32 mouse cellular contexts compared by ENCODE assay signal in the genomic region with DNA sequence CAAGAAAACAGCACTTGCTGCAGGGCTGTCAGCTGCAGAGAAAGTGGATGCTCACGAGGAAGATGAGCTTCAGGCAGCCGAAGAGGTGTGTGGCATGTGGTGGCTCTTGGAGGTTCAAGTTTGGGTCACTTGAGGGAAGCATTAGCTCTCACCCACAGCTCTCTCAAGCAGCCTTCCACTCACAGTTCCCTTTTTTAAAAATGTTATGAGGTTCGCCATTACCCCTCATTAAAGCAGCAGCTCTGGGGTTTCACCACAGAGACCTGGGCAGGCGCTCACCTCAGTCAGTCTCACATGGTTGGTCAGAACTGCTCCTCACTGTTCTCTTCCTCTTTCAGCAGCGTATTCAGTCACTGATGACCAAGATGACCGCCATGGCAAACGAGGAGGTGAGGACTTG. TPM values are rescaled to one million over a fixed set of nuclear protein-coding genes. Genes with fewer than 3 reads are reported as not detected.
DNase-seq lines count a peak whose midpoint lies in the region; ATAC-seq lines count a peak whose summit lies in the region.
"Had no signal": no experiment of that assay in that cellular context is flagged by ENCODE, and none has a peak within 500 bp of the region (broad histone marks: within the 10 kb centered on the region; RNA-seq: fewer than 3 reads in every experiment).

No protein-coding gene starts in this region.

- peaks cover 10% of the 10 kb centered on the region for H3K36me3 ChIP-seq in hindbrain, embryonic 16.5 days (ENCODE audit: control insufficient read depth, insufficient read depth, low read length)
- peaks cover 59% of the 10 kb centered on the region for H3K36me3 ChIP-seq in midbrain, embryonic 13.5 days

- peak; percentile 78 for ATAC-seq in common myeloid progenitor, adult 5-6 weeks (replicated peaks; ENCODE audit: low read depth, poor library complexity, severe bottlenecking)
- ATAC-seq in megakaryocyte progenitor cell, adult 5-6 weeks (replicated peaks; ENCODE audit: poor library complexity), result peak; percentile 49
- no peak for ATAC-seq in hindbrain, embryonic 16.5 days
- ATAC-seq in midbrain, embryonic 13.5 days, result no peak
- ATAC-seq: activated CD4-positive, CD25-positive, alpha-beta regulatory T cell, adult 4 months; forebrain, embryonic 15.5 days; hindbrain, postnatal 0 days; intestine, embryonic 15.5 days had no signal

- H3K9ac ChIP-seq in hindbrain, embryonic 16.5 days (ENCODE audit: low read depth, low read length), result no peak overlapping the region
- H3K9ac ChIP-seq in midbrain, embryonic 13.5 days (replicated peaks), result no peak overlapping the region
- H3K9ac ChIP-seq: embryonic facial prominence, embryonic 13.5 days; forebrain, embryonic 15.5 days; heart, embryonic 13.5 days; intestine, embryonic 15.5 days; limb, embryonic 13.5 days; liver, postnatal 0 days; midbrain, embryonic 12.5 days had no signal

- no peaks in the 10 kb centered on the region for H3K4me1 ChIP-seq in hindbrain, embryonic 16.5 days (ENCODE audit: control insufficient read depth, insufficient read depth, low read depth, low read length)
- no peaks in the 10 kb centered on the region for H3K4me1 ChIP-seq in midbrain, embryonic 13.5 days (replicated peaks)
- H3K4me1 ChIP-seq: forebrain, embryonic 10.5 days; forebrain, embryonic 15.5 days; heart, embryonic 13.5 days; hindbrain, embryonic 10.5 days; midbrain, embryonic 12.5 days had no signal

- no peak overlapping the region for H3K4me2 ChIP-seq in hindbrain, embryonic 16.5 days (ENCODE audit: low read length)
- H3K4me2 ChIP-seq in midbrain, embryonic 13.5 days (replicated peaks), result no peak overlapping the region
- H3K4me2 ChIP-seq: embryonic facial prominence, embryonic 13.5 days; forebrain, embryonic 15.5 days; heart, embryonic 13.5 days; intestine, embryonic 15.5 days; limb, embryonic 13.5 days; liver, embryonic 11.5 days; midbrain, embryonic 12.5 days had no signal

- H3K27ac ChIP-seq in hindbrain, embryonic 16.5 days (ENCODE audit: low read depth, low read length), result no peak overlapping the region
- H3K27ac ChIP-seq in midbrain, embryonic 13.5 days, result no peak overlapping the region
- H3K27ac ChIP-seq: embryonic facial prominence, embryonic 13.5 days; forebrain, embryonic 10.5 days; forebrain, embryonic 15.5 days; gastrocnemius, adult 2 months; heart, adult 2 months; heart, embryonic 13.5 days; hindbrain, embryonic 10.5 days; hindbrain, postnatal 0 days; intestine, embryonic 15.5 days; layer of hippocampus, adult 2 months; limb, embryonic 13.5 days; midbrain, embryonic 12.5 days had no signal

- H3K4me3 ChIP-seq in hindbrain, embryonic 16.5 days (ENCODE audit: low read length), result no peak overlapping the region
- no peak overlapping the region for H3K4me3 ChIP-seq in midbrain, embryonic 13.5 days (replicated peaks)
- H3K4me3 ChIP-seq: embryonic facial prominence, embryonic 13.5 days; forebrain, embryonic 10.5 days; forebrain, embryonic 15.5 days; gastrocnemius, adult 2 months; heart, adult 2 months; heart, embryonic 13.5 days; hindbrain, embryonic 10.5 days; intestine, embryonic 15.5 days; layer of hippocampus, adult 2 months; limb, embryonic 13.5 days; midbrain, embryonic 12.5 days had no signal

- 93% methylated on average over 7 of the region's 7 CpGs for WGBS in hindbrain, embryonic 16.5 days
- 89% methylated on average over 7 of the region's 7 CpGs for WGBS in midbrain, embryonic 13.5 days

- DNase-seq in A20 (ENCODE audit: low read depth, low spot score), result peak; percentile 88
- DNase-seq in spleen, postnatal 36 days (ENCODE audit: low spot score in 2 of 2), result peak; percentile 62 to 64
- no peak for DNase-seq in lung, postnatal 14 days
- DNase-seq: adrenal gland, postnatal 10 days; cerebellum, adult 11 months; cerebellum, adult 9-10 months; gastrocnemius, adult 2 months; gastrocnemius, postnatal 36 days; heart, adult 2 months; heart, postnatal 10 days; kidney, adult 2 months; kidney, postnatal 36 days; liver, postnatal 0 days; right cerebral cortex, postnatal 25 days; thymus, adult 2 months; thymus, postnatal 36 days had no signal

- H3K9me3 ChIP-seq in hindbrain, embryonic 16.5 days (ENCODE audit: control insufficient read depth, low read length), result no peaks in the 10 kb centered on the region
- no peaks in the 10 kb centered on the region for H3K9me3 ChIP-seq in midbrain, embryonic 13.5 days
- H3K9me3 ChIP-seq: embryonic facial prominence, embryonic 13.5 days; forebrain, embryonic 10.5 days; forebrain, embryonic 15.5 days; heart, embryonic 13.5 days; hindbrain, embryonic 10.5 days; intestine, embryonic 15.5 days; limb, embryonic 13.5 days; midbrain, embryonic 12.5 days had no signal

- no peaks in the 10 kb centered on the region for H3K27me3 ChIP-seq in hindbrain, embryonic 16.5 days (replicated peaks; ENCODE audit: control insufficient read depth, insufficient read depth, low read length)
- no peaks in the 10 kb centered on the region for H3K27me3 ChIP-seq in midbrain, embryonic 13.5 days
- H3K27me3 ChIP-seq: embryonic facial prominence, embryonic 13.5 days; forebrain, embryonic 15.5 days; heart, embryonic 13.5 days; intestine, embryonic 15.5 days; limb, embryonic 13.5 days; midbrain, embryonic 12.5 days had no signal

RNA-seq across cellular contexts. Expression of gene Ccdc93, which starts 31.0 kb away (rescaled TPM):
- total RNA-seq in common myeloid progenitor, adult 5-6 weeks (2017), result 17.2 and 18.7 TPM in 2 replicates
- total RNA-seq in megakaryocyte progenitor cell, adult 5-6 weeks (2015), result 13.3 and 17.0 TPM in 2 replicates
- 26.3 and 31.4 TPM in 2 replicates for total RNA-seq in megakaryocyte progenitor cell, adult 5-6 weeks (2017)
- 11.0 and 11.7 TPM in 2 replicates for polyA plus RNA-seq in hindbrain, embryonic 16.5 days (2015; fragmentation: Nextera tagmentation; extraction: Ambion mirVana)
- polyA plus RNA-seq in midbrain, embryonic 13.5 days (2015; fragmentation: Nextera tagmentation; extraction: Ambion mirVana), result 11.4 and 12.2 TPM in 2 replicates

Comparison
In these comparisons a context has a peak if more than half of its experiments do, and no peak if none do; other contexts are left out.
1. ATAC-seq: peak in common myeloid progenitor, adult 5-6 weeks (single experiment) and megakaryocyte progenitor cell, adult 5-6 weeks (single experiment); none in hindbrain, embryonic 16.5 days (single experiment) and midbrain, embryonic 13.5 days (single experiment).